23 mouse cellular contexts compared by ENCODE assay signal in genomic region chr5:14030796-14031195, GRCm38 (mm10). TPM values are rescaled to one million over a fixed set of nuclear protein-coding genes. Genes with fewer than 3 reads are reported as not detected.
DNase-seq lines count a peak whose midpoint lies in the region; ATAC-seq and TF ChIP-seq lines count a peak whose summit lies in the region.
"Had no signal": no experiment of that assay in that cellular context is flagged by ENCODE, and none has a peak within 500 bp of the region (broad histone marks: within the 10 kb centered on the region; RNA-seq: fewer than 3 reads in every experiment).

No protein-coding gene starts in this region.

- no peak for TF ChIP-seq EP300 in stomach, postnatal 0 days (optimal IDR thresholded peaks at IDR 0.05)

- peak; percentile 82 for ATAC-seq in Patski
- ATAC-seq in stomach, postnatal 0 days (ENCODE audit: low FRiP score, low TSS enrichment): peak; percentile 91
- ATAC-seq: forebrain, embryonic 14.5 days; hindbrain, embryonic 16.5 days; inflammation-experienced regulatory T-cells, adult 6 months had no signal

- H3K4me3 ChIP-seq in C2C12 (ENCODE audit: insufficient read depth, poor library complexity, severe bottlenecking): no peak overlapping the region
- no peak overlapping the region for H3K4me3 ChIP-seq in stomach, postnatal 0 days (ENCODE audit: low read depth, low read length)
- H3K4me3 ChIP-seq: embryonic facial prominence, embryonic 10.5 days; forebrain, embryonic 10.5 days; gastrocnemius, adult 2 months; heart, embryonic 10.5 days; hindbrain, embryonic 12.5 days had no signal

- H3ac ChIP-seq in C2C12 (ENCODE audit: control insufficient read depth, insufficient read length, low read depth): no peak overlapping the region

- H3K79me3 ChIP-seq in C2C12 (ENCODE audit: low read depth): peaks cover 61% of the 10 kb centered on the region

- no peak overlapping the region for H3K9ac ChIP-seq in stomach, postnatal 0 days (ENCODE audit: low read length)
- H3K9ac ChIP-seq: hindbrain, embryonic 12.5 days had no signal

- no peaks in the 10 kb centered on the region for H3K9me3 ChIP-seq in stomach, postnatal 0 days (ENCODE audit: control insufficient read depth, low read length)
- H3K9me3 ChIP-seq: embryonic facial prominence, embryonic 10.5 days; forebrain, embryonic 10.5 days; heart, embryonic 10.5 days; hindbrain, embryonic 12.5 days had no signal

- H3K27me3 ChIP-seq in C2C12 (ENCODE audit: control insufficient read depth, insufficient read depth, insufficient read length) (no peaks in the 10 kb centered on the region), Patski (no peaks in the 10 kb centered on the region)
- H3K27me3 ChIP-seq in stomach, postnatal 0 days (ENCODE audit: control insufficient read depth, insufficient read depth, low read length): no peaks in the 10 kb centered on the region

- CTCF ChIA-PET in Patski (lab: Charles Lee): interaction anchor here (1.0 kb wide), 1 partner anchor 15 kb away, joined by 3 read pairs; no protein-coding TSS in a partner anchor

- TF ChIP-seq CTCF in C2C12 (IDR thresholded peaks at IDR 0.05; ENCODE audit: control insufficient read depth, insufficient read depth, insufficient read length): no peak
- TF ChIP-seq CTCF in Patski (IDR thresholded peaks at IDR 0.05): no peak
- no peak for TF ChIP-seq CTCF in stomach, postnatal 0 days (IDR thresholded peaks at IDR 0.05; ENCODE audit: low read depth)

- peaks cover 94% of the 10 kb centered on the region for H3K79me2 ChIP-seq in C2C12 (ENCODE audit: control insufficient read depth, insufficient read depth)

- H3K27ac ChIP-seq in stomach, postnatal 0 days (replicated peaks): no peak overlapping the region
- H3K27ac ChIP-seq: embryonic facial prominence, embryonic 10.5 days; forebrain, embryonic 10.5 days; gastrocnemius, adult 2 months; heart, embryonic 10.5 days; hindbrain, embryonic 12.5 days had no signal

- H3K4me1 ChIP-seq in stomach, postnatal 0 days (replicated peaks; ENCODE audit: control insufficient read depth, insufficient read depth): no peaks in the 10 kb centered on the region

- 50% methylated on average over 1 of the region's 1 CpGs for WGBS in stomach, postnatal 0 days

- H3K36me3 ChIP-seq in C2C12 (ENCODE audit: control insufficient read depth, insufficient read depth): peaks cover 3% of the 10 kb centered on the region
- H3K36me3 ChIP-seq in stomach, postnatal 0 days (ENCODE audit: control insufficient read depth, insufficient read depth, low read length): no peaks in the 10 kb centered on the region
- H3K36me3 ChIP-seq: embryonic facial prominence, embryonic 10.5 days; forebrain, embryonic 10.5 days; heart, embryonic 10.5 days; hindbrain, embryonic 12.5 days had no signal

- DNase-seq in 3134 (ENCODE audit: extremely low read depth, insufficient read length, low spot score) (peak; percentile 29), Patski (ENCODE audit: low read depth, low spot score) (no peak)
- no peak for DNase-seq in stomach, postnatal 0 days (ENCODE audit: low spot score)
- DNase-seq in cerebellum, postnatal 14 days: no peak
- DNase-seq in layer of hippocampus, postnatal 10 days (ENCODE audit: low spot score in 2 of 2): no peak
- no peak for DNase-seq in layer of hippocampus, adult 9-10 months (ENCODE audit: low spot score)
- DNase-seq: adrenal gland, postnatal 14 days; B cell, adult 2 months; cerebellum, adult 18-20 months; cerebellum, adult 9-11 months; gastrocnemius, adult 2 months; gastrocnemius, postnatal 36 days; heart, adult 11 months; heart, postnatal 10 days; heart, postnatal 4 days had no signal

- no peak overlapping the region for H3K4me2 ChIP-seq in stomach, postnatal 0 days (replicated peaks; ENCODE audit: low read depth)
- H3K4me2 ChIP-seq: hindbrain, embryonic 12.5 days had no signal

- POLR2A ChIA-PET in Patski (lab: Charles Lee): no interaction called here

- in situ Hi-C loops in Patski (cut with MboI; ENCODE audit: low pct_unique_long_range_greater_than_20kb): loop anchor here (10.0 kb wide), 1 partner anchor 184 kb away; no protein-coding TSS in a partner anchor

TF ChIP-seq in C2C12, 6 proteins besides CTCF, POLR2A, EP300 and RAD21:
- no peak for TF ChIP-seq MYOD1 (IDR thresholded peaks at IDR 0.05; ENCODE audit: control insufficient read depth, insufficient read length, low read depth)
- peak; percentile 81 for TF ChIP-seq FOSL1 (IDR thresholded peaks at IDR 0.05; ENCODE audit: insufficient read depth, low read length, poor library complexity, severe bottlenecking)
- peak; percentile 16 for TF ChIP-seq MAX (IDR thresholded peaks at IDR 0.05)

RNA-seq across cellular contexts. Expression of gene Sema3e, which starts 5.7 kb away (rescaled TPM):
- 10.6 TPM for polyA plus RNA-seq in C2C12 (2012; fragmentation: generic; extraction: Trizol)
- polyA plus RNA-seq in Patski (2021): 3.8 TPM
- 7.3 and 7.8 TPM in 2 replicates for polyA plus RNA-seq in stomach, postnatal 0 days (2015; fragmentation: Nextera tagmentation; extraction: Ambion mirVana)
- 10 to 100 TPM; 38.2 to 44.0 TPM for total RNA-seq in layer of hippocampus, postnatal 10 days (2021)
